Mouse (Mus musculus): ENCODE results near the gene Hoxa13.

Hoxa13 gene

DNA sequence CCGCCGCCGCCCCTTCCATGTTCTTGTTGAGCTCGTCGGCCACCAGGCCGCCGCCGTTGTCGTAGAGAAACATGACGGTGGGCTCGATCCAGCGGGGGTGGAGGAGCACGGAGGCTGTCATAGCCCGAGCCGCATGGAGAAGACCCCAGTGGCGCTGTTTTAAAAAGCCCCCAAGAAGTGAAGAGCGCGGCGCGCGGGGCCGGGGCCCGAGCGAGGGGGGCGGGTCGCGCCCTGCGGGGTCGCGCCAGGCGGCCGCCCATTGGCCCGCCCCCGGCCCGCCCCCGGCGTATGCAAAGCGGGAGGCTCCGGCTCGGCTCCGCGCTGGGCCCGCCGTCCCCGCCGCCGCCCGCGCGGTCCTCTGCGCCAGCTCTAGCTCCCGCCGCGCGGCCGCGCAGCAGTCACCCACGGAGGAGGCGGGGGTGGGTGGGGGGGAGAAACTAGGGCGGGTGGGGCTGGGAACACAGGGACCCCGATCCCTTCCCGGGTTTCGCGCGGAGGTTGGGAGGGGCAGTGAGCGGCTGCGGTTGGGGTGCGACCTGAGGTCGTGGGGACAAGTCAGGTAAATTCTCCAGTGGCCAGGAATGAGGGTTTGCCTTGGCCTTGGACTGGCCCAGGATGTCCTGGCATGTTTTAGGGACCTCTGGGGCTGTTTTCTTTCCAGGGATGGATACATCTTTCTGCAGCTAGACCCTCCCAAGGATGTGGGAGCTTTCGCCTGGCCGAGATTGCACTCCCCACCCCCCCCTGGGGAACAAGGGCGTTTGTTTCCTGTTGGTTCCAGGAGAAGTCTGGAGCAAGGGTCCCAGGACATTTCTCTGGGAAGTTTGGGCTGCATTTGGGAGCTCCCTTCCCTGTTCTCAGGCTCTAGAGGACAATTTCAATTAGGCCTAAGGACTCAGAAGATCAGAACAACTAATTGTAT is at the start of gene Hoxa13:
Gene Hoxa13, minus strand, starts transcription at position 227 of the 922 bp plus-strand sequence.
- no peak for DNase-seq (ENCODE audit: extremely low spot score, low read depth, low spot score)

DNA sequence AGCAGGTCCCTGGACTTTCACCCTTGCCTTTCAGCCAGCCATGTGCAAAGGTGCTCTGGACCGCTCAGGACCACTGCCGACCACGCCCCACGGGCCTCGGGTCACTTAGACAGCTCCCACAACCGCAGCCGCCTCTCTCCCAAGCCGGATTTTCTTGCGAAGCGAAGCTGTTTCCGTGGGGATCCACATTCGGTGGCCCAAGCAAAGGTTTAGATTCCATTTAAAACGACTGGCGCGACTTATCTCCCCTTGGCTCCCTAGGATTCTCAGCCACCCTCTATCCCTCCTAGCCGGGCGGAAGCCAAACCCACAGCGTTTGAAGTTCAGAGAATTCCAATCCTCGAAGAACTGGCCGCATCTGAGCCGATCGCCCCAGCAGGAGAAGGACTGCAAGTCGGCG is 49.7 kb upstream of the Hoxa13 start:
- no peak for DNase-seq (ENCODE audit: extremely low spot score, low read depth, low spot score)

DNA sequence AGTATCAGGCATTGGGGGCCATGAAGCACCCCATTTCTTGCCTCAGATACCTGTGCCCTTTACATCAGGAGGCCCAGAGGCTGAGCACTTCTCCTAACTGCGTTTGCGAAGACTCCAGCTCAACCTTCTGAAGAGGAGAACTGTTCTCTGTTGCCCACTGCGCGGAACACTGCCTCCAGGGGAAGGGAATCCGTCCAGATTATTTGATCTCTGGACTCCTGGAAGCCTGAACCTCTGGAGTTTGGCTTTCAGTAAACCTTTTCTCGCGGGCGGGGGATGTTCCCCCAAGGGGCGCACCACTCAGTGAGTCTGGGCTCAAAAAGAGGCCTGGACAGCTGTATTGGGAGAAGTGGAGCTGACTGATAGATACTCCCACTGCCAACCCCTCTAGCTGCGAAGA is 49.1 kb upstream of the Hoxa13 start:
- DNase-seq (ENCODE audit: extremely low spot score, low read depth, low spot score) = no peak

DNA sequence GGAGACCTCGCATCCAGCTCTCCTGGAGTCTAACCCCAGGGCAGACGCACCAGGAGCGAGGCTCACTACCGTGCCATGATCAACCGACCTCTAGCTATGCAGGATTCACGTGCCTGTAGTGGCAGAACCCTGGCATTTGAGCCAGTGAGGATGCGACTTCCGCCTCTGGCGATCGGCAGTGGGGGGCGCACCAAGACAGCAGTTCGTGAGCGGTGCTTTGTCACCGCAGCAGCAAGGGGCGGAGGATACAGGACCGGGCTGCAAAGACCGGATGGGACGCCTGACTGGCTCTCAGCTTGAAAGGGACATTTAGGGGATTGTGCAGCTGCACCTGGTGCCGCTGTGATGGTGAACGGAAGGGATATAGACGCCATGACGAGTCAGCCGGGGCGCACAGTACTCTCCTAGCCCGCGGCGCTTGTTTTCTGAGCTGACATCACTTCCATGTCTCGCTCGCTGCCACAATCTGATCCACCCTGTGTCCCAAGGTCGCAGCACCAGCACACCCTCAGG is 45.3 kb upstream of the Hoxa13 start:
- no peak for DNase-seq (ENCODE audit: extremely low spot score, low read depth, low spot score)

DNA sequence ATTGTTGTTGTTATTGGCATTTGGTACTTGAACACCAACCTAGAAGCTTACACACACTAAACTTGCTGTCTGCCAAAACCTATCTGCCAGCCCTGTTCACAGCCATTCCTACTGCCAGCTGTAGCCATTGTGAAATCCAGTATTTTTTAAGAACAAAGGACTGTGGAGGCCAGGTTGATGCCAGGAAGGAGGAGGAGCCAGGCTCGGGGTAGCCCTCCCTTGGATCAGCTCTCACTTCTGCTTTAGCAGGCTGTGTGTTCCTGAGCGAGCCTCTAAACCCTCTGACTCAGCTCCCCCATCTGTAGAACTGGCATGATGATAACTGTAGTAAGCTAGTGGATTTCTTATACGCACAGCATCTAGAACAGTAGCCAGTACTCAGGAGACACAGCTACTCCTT is 42.7 kb upstream of the Hoxa13 start:
- DNase-seq (ENCODE audit: extremely low spot score, low read depth, low spot score) = no peak

DNA sequence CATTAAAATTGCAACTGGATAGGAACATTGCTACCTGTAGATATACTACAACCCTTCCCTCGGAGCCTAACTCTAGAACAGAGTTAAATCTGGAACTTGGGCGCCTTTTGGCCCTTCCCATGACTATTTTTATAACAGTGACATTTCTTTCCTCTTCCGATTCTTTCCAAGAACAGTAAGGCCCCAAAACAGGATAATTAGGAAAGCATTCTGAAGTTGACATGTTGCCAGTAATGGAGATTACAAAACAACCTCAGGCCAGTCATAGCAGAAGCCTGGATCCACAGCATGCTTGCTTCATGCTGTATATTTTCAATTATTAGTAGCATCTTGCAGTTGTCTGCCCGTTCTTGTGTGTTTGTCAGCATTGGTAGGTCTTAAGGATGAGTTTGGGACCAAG is 40.1 kb upstream of the Hoxa13 start:
- DNase-seq (ENCODE audit: extremely low spot score, low read depth, low spot score) = no peak

DNA sequence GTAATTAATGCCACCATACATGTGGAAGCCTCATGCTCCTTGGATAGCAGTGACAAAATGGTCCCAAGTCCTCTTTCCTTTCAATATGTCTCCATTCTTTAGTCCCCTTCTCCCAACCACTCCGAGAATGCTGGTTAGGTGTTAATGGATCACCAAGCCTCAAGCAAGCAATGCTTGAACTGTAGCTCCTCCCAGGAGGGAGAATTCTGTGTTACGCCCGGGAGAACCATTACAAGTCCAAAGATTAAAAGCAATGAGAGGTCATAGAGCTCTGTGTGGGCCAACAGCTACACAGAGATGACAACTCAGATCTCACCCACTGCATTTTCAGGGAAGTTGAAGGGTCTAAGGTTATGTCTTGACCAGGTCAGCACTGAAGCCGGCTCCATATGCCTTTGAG is 37.8 kb upstream of the Hoxa13 start:
- no peak for DNase-seq (ENCODE audit: extremely low spot score, low read depth, low spot score)

DNA sequence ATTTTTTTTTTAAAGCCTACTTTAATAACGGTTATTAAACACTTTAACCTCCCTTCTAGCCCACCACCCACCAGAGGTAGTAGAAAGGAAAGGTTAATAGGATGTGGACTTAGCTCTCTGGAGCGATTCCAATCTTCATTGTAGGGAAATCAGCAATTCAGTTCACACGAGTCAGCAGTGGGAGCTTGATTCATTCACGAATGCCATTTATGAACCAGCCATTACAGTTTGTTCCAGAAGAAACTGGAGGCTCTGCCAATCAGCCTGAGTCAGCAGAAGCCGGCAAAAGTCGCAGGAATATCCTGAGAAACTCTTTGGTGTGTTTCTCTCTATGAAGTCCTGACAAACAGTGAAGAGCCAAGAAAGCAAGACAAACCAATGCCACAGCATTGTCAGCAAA is 33.9 kb upstream of the Hoxa13 start:
- no peak for DNase-seq (ENCODE audit: extremely low spot score, low read depth, low spot score)

DNA sequence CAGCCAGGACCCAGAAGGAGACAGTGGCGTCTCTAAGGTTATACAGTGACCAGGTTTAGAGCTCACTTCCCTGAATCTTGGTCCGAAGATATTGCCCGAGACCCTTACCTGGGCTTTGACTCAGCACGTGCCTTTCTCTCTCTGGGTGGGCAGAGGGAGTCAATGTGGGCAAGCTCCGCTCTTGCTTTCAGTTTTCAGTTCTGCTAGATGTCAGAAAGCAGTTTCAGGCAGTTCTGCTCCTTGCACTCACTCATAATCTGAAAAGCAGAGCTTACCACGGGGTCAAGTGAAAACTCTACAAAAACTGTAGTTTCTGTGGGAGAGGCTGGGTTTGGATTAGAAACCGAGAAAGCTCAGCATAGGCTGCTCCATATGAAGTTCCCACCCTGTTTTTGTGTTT is 31.6 kb upstream of the Hoxa13 start:
- no peak for DNase-seq (ENCODE audit: extremely low spot score, low read depth, low spot score)

DNA sequence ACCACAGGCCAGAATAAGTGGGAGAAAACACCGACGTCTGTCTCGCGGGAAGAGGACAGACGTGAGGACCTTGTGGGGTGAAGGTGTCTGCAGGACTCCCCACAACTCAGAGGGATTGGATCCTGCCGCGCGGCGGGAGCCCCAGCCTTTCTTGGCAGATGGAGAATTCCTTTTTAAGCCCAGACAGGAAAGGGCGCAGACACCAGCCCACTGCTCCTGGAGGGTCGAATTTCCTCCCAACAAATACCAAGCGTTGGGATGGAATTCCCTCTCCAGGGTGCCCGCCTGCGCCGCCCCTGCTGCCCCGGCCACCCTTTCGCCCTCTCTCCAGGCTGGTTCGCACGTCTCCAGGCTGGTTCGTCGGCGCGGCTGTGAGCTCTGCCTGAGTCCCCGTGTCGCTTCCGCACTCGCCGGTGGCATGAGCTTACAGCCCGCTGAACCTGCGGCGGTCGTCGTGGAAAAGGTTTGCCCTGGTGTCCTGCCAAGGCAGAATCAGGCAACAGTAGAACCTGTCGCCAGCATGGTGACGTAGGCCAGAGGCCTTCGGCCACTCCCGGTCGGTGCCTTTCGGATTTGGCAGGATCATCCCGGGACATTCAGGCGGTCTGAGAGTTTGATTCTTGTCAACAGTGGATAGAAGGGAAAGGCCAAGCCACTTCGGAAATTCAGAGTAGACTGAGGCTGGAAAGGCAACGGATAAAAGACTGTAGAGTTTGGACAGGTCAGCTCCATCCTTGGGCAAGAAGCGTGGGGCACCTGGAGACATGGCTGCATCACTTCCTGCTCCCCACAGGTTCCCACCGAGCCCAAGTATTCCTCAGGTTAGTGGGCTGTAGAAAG is 30.6 kb upstream of the Hoxa13 start:
- DNase-seq (ENCODE audit: extremely low spot score, low read depth, low spot score) = no peak

DNA sequence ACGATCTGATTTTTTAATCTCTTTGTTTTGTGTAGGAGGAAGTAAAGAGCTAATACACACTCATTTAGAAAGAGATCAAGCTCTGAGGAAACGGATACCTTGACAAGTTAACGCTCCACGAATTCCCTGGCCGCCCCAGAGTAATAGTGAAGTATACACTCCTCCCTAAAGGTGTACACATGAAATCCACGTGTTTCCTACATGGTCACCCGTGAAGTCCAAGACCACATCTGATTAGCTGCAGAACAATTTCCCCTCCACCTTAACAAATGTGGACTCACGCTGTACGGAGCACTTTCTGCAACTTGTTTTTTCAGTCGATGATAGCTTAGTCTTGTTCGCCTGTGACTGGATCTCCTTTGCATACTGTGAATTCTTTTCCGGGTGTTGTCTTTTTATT is 29.5 kb upstream of the Hoxa13 start:
- DNase-seq (ENCODE audit: extremely low spot score, low read depth, low spot score) = no peak

DNA sequence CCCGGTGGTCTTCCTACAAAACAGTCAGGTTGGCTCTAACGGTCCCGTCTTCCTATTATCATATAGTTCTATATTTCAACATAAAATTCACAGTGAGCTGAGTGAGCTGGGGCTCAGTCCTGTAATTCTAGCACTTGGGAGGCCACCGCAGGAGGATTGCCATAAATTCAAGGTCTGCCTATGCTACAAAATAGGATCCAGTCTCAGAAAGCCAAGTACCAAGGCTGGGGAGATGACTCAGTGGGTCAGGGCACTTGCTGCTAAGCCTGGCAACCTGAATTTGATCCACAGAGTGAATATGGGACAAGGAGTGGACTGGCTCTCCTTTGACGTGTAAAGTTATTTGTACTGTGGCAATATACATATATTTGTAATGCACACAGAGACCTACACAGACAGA is 23.2 kb upstream of the Hoxa13 start:
- no peak for DNase-seq (ENCODE audit: extremely low spot score, low read depth, low spot score)

DNA sequence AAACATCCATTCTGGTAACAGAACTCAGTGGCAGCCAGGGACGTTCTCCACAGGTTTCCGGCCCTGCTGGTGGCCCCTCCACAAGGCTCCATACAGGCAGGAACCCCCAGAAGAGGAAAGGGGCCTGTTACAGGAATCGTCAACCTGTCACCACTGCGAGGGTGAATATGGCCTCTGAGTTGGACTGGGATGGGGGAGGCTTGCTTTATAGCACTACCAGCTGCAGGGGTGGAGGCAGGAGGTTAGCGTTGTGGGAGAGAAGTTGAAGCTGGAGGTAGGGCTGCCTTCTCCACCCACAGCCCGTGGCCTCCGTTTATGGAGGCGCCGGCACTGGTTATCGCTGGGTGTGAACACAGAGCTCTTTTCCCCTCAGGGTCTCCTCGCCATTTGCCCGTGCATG is 20.4 kb upstream of the Hoxa13 start:
- DNase-seq (ENCODE audit: extremely low spot score, low read depth, low spot score) = no peak

DNA sequence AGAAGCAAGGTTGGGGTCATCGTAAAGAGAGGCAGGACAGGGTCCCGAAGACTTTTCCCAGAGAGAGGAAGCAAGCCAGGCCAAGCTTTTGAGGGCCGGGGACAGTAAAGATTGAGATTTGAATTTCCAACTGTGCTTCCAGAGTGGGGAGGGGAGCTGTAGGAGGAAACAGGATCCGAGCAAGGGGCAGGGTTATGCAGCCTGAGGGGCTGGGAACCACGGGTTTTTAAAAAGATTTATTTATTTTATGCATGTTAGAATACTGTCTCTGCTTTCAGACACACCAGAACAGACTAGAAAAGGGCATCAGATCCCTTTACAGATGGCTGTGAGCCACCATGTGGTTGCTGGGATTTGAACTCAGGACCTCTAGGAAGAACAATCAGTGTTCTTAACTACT is 16.2 kb upstream of the Hoxa13 start:
- no peak for DNase-seq (ENCODE audit: extremely low spot score, low read depth, low spot score)

DNA sequence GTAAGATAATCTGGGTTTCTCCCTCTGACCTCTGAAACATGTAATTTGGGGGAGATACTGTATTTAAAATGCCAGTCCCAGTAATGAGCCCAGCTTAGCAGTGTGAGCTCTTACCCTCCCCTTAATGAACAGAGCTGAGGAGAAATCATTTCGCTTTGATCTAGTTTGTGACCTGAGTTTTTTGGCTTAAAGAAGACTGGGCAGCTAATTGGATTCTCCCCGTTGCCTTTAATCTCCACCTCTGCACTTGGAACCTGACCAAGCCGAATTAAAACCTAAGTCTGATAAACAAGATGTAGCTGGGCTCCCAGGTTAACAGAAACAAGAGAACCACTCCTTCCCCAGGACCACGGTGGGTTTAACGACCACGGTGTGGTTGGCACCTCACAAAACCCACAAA is 15.7 kb upstream of the Hoxa13 start:
- DNase-seq (ENCODE audit: extremely low spot score, low read depth, low spot score) = no peak

DNA sequence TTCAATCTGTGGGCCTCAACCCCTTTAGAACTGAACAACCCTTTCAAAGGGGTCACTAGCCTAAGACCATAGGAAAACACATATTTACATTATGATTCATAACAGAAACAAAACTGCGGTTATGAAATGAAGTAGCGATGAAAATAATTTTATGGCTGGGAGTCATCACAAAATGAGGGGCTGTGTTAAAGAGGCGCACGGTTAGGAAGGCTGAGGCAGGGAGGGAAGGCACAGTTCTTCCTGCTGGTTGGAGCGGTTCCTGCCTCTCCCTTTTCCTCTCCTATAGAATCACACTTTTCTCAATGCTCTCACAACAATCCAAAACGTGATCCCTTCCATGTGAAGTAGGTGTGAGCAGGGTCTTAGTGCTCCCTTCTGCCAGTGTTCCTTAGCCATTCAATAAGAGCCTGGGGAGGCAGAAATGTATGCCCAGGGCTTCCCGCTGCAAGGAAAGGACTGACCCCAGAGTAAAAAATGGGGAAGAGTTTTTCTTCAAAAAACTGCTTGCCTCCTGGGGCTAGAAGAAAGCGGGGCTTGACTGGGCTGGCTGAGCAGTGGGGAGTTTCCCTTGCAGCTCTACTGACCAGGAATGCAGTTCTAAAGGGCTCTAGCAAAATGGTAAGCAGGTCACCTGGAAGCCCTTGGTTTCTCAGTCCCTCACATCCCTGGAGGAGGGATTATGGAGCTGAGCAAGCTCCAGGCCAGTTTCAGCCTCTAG is 15.0 kb upstream of the Hoxa13 start:
- DNase-seq (ENCODE audit: extremely low spot score, low read depth, low spot score) = no peak

DNA sequence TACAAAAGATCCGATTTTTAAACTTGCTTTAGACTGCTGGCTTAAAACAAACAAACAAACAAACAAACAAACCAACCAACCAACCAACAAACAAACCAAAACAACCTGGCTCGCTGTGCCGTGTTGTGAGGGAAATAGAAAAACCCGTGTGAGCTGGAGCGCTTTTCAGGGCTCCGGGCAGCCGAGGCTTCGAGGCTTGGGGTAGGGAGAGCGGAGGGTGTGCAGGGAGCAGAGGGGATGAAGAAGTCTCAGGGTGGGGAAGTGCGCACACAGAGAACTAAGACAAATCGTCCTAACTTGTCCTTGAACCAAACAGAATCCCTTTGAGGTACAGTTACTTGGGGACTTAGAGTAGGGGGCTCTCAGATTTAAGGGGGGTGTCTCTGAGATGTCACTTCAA is 13.9 kb upstream of the Hoxa13 start:
- no peak for DNase-seq (ENCODE audit: extremely low spot score, low read depth, low spot score)

DNA sequence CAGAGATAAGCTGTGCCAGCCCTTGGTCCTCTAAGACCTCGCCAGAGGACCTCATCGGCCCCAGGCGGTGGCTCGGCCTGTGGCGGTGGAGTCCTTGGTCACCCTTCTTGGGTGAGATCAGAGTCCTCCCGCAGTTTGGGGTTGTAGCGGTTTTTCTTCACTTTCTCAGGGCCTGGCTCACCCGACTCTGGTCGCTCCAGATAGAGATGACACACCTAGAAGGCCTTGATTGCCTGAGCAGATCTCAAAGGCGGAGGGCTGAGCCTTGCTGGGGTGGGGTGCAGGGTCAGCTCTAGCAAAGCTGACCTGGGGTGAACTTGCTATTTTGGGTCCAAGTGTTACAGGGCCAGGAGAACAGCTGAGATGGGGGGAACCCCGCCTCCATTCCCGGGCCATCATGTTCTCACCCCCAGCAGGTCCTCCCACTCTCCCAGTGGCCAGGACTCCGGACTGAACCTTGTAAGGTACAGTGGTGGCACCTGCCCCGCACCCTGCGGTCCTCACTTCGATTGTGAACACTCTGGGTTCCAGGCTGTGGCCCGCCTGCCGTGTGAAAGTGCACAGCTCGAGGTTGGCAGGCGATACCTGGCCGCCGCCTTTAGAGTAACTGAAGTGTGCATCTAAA is 13.1 kb upstream of the Hoxa13 start:
- no peak for DNase-seq (ENCODE audit: extremely low spot score, low read depth, low spot score)

DNA sequence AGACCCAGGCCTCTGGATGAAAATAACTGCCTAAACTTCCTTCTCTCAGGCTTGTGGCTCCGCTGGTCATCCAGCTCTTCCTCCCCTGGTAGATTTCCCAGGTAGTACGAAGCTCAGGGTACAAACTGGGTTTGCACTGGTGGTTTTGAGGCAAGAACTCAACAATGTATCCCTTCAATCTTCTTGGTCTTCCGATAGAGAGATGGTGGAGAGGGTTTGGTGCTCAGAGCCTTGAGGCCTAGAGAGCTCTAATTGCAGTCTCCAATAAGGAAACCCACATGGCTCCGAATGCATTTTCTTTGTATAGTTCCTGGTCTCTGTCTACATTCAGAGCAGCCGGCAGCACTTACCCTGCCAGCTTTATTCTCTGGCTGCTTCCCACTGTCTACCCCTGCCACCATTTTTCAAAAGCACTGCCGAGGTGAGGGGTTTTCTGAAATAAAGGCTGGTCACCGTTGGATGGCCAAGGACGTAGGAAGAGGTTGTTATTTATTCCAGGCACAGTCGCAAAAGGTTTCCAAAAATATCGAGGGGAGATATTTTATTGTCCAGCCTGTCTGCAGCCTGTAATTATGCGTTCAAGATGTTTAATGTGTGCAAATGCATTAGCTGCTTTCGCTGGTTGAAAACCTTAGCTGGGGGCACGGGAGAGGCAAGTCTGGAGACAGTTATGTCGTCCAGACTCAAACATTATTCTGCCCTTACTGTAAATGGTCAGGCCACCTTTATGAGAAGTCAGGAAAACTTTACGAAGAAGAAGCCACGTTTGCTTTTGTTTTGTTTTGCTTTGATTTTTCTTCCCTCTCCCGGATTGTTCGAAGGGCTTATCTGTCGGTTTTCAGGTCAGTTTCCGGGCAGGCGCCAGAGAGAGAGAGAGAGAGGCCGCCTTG is 12.3 kb upstream of the Hoxa13 start:
- no peak for DNase-seq (ENCODE audit: extremely low spot score, low read depth, low spot score)
